Mouse (Mus musculus): ENCODE results near the gene Inpp5d. TPM values are rescaled to one million over a fixed set of nuclear protein-coding genes. Genes with fewer than 3 reads are reported as not detected.

The Inpp5d gene
- polyA plus RNA-seq, 1 experiment from 2014 or later, result 6.2 TPM

DNA sequence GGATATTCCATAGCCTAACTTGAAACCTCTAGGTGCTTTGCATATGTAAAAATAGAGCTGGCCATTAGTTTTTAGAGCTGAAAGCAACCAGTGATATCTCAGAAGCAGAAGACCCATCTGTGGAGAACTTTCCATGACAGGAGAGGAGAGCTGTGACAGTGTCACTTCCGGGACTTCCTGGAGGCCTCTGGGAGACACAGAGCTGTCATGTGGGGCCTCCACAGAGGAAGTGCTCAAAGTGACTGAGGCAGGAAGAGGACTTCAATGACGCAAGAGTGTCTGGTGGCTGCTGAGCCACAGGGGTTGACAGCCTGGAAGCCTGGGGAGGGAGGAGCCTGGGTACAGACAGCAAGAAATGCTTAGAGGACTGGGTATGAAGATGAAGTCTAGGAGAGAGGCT is 6.2 kb downstream of the Inpp5d start:
- peaks cover 15% of the 10 kb centered on the region for H3K4me1 ChIP-seq (replicated peaks)
- no peaks in the 10 kb centered on the region for H3K36me3 ChIP-seq
- 60% methylated on average over 2 of the region's 2 CpGs for WGBS
- no peaks in the 10 kb centered on the region for H3K27me3 ChIP-seq (ENCODE audit: insufficient read depth, poor library complexity, severe bottlenecking)
- no peaks in the 10 kb centered on the region for H3K9me3 ChIP-seq
- H3K27ac ChIP-seq, result no peak overlapping the region
- DNase-seq (ENCODE audit: low spot score), result no peak
- no peak overlapping the region for H3K4me3 ChIP-seq

DNA sequence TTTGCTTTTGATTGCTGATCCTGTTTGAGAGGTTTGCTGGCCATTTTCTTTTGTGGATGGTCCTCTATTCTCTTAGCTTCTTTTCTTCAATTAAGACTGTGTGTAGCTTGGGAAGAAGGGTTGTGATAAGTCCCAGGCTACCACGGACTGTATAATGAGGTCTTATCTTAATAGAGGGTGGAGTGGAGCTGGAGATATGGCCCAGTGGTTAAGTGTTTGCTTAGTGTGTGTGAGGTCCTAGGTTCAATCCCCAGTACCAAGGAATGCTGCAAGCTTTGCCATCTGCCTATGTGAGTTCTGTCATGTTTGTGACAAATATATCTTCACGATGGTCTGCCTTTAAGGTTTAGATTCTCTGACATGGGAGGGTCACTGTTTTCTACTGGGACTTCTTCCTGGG is 8.0 kb downstream of the Inpp5d start:
- 81% methylated on average over 2 of the region's 2 CpGs for WGBS
- H3K4me1 ChIP-seq (replicated peaks), result peaks cover 12% of the 10 kb centered on the region
- H3K27me3 ChIP-seq (ENCODE audit: insufficient read depth, poor library complexity, severe bottlenecking), result no peaks in the 10 kb centered on the region
- no peak overlapping the region for H3K4me3 ChIP-seq
- H3K36me3 ChIP-seq, result no peaks in the 10 kb centered on the region
- DNase-seq (ENCODE audit: low spot score), result no peak
- no peak overlapping the region for H3K27ac ChIP-seq
- H3K9me3 ChIP-seq, result no peaks in the 10 kb centered on the region

- Histone ChIP-seq H3K36me3 (no peaks in the 10 kb centered on the region), H3K4me1 (replicated peaks) (peaks cover 9% of the 10 kb centered on the region), H3K4me3 (no peak overlapping the region), H3K27me3 (ENCODE audit: insufficient read depth, poor library complexity, severe bottlenecking) (no peaks in the 10 kb centered on the region), H3K9me3 (no peaks in the 10 kb centered on the region), H3K27ac (no peak overlapping the region)
- DNase-seq (ENCODE audit: low spot score), result no peak
- 84% methylated on average over 10 of the region's 10 CpGs for WGBS
Measured at GRCm38 (mm10) chr1:87631584-87631983, 11.5 kb downstream of the Inpp5d start.

GRCm38 (mm10) chr1:87632163-87632562 is 12.1 kb downstream of the Inpp5d start:
- 84% methylated on average over 6 of the region's 6 CpGs for WGBS
- H3K36me3 ChIP-seq, result no peaks in the 10 kb centered on the region
- no peak overlapping the region for H3K4me3 ChIP-seq
- peaks cover 12% of the 10 kb centered on the region for H3K4me1 ChIP-seq (replicated peaks)
- no peak overlapping the region for H3K27ac ChIP-seq
- no peaks in the 10 kb centered on the region for H3K27me3 ChIP-seq (ENCODE audit: insufficient read depth, poor library complexity, severe bottlenecking)
- DNase-seq (ENCODE audit: low spot score), result no peak
- H3K9me3 ChIP-seq, result no peaks in the 10 kb centered on the region

DNA sequence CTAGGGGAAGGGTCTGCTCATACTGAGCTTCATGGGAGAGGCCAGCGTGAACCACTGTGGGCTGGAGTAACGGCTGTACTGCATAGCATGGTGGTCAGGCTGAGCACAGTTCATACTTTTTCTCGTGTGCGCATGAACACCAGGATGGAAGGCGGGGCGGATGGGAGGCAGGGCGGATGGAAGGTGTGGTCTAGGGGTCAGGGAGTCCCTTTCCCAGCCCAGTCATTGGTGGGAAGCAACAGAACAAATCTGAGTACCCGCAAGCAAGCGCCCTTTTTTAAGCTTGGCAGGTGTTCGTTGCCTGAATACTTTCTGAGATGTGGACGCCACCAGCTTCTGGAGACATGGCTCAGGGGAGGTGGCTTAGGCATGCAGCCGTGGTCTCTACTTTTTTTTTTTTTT is 16.6 kb downstream of the Inpp5d start:
- 0 out of 2 replicates have a peak overlapping the region, but pooled peaks have one; percentile 45 for H3K27ac ChIP-seq
- H3K9me3 ChIP-seq, result no peaks in the 10 kb centered on the region
- no peak for DNase-seq (ENCODE audit: low spot score)
- no peak overlapping the region for H3K4me3 ChIP-seq
- H3K27me3 ChIP-seq (ENCODE audit: insufficient read depth, poor library complexity, severe bottlenecking), result no peaks in the 10 kb centered on the region
- 86% methylated on average over 12 of the region's 12 CpGs for WGBS
- no peaks in the 10 kb centered on the region for H3K36me3 ChIP-seq
- peaks cover 20% of the 10 kb centered on the region for H3K4me1 ChIP-seq (replicated peaks)

DNA sequence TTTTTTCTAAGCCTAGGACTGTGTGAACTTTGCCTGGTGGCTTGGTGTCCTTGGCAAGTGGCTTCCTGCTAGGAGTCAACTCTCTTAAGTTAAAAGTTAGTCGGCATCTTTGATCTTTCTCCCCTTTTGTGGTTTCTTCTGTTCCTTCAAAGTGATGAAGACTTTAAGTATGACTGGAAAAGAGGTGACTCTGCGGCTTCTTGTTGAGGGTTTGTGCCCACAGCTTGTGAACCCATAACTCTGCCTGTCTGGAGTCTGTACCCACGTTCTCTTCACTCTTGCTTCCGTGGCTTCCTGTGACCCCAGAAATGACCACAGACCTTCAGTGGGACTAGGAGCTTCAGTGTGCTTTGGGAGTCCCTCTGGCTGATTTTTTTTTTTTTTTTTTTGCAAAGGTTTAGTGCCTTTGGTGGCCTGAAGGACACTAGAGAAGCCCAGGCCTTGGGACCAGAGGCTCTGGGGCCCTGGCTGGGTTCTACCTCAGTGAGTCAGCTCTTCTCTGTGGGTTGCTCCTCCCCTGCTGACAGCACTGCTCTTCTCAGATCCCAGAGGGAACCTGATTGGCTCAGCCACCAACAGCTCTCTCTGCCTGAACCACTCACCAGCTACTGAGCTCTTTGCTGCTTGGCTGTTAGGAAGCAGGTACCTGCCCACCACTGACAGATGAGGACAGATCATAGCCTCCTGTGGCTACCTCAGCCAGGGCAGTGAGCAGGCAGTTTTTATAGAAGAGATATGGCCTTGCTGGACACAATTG is 17.2 kb downstream of the Inpp5d start:
- Histone ChIP-seq H3K4me1 (replicated peaks) (peaks cover 20% of the 10 kb centered on the region), H3K36me3 (no peaks in the 10 kb centered on the region), H3K27me3 (ENCODE audit: insufficient read depth, poor library complexity, severe bottlenecking) (no peaks in the 10 kb centered on the region), H3K4me3 (no peak overlapping the region), H3K27ac (no peak overlapping the region), H3K9me3 (no peaks in the 10 kb centered on the region)
- WGBS, result 84% methylated on average over 4 of the region's 4 CpGs
- DNase-seq (ENCODE audit: low spot score), result no peak

DNA sequence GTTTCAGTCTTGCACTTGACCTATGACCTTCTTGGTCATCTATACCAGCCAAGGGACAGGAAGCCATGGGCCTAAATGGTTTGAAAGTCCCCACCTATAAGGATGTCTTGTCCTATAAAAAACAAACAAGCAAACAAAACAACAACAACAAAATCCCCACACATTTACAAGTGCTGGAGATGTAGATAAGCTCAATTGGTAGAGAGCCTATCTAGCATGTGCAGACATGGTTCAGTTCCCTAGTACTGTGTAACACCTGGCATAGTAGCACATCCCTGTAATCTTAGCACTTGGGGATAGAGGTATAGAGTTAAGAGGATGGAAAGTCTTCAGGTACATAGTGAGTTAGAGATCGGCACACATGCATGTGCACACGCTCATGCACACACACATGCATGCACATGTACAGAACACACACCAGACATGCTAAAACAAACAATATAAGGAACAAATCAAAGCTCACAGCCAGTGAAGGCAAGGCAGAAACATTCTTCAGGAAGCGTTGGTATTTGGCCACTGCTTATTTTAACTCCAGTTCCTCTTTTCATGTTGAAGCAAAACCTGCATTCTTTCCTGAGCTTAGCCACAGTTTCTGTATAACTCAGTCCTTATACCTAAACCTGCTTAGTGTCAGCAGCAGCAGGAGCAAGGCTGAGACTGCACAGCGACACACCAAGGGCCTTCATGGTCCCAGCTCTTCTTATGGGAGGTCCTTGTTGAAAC is 17.9 kb downstream of the Inpp5d start:
- DNase-seq (ENCODE audit: low spot score), result no peak
- no peak overlapping the region for H3K4me3 ChIP-seq
- WGBS, result 87% methylated on average over 4 of the region's 4 CpGs
- no peaks in the 10 kb centered on the region for H3K36me3 ChIP-seq
- H3K27ac ChIP-seq, result no peak overlapping the region
- peaks cover 20% of the 10 kb centered on the region for H3K4me1 ChIP-seq (replicated peaks)
- H3K27me3 ChIP-seq (ENCODE audit: insufficient read depth, poor library complexity, severe bottlenecking), result no peaks in the 10 kb centered on the region
- H3K9me3 ChIP-seq, result no peaks in the 10 kb centered on the region

- no peak overlapping the region for H3K4me3 ChIP-seq
- no peak for DNase-seq (ENCODE audit: low spot score)
- no peaks in the 10 kb centered on the region for H3K36me3 ChIP-seq
- 87% methylated on average over 8 of the region's 8 CpGs for WGBS
- H3K9me3 ChIP-seq, result no peaks in the 10 kb centered on the region
- H3K27me3 ChIP-seq (ENCODE audit: insufficient read depth, poor library complexity, severe bottlenecking), result no peaks in the 10 kb centered on the region
- peaks cover 20% of the 10 kb centered on the region for H3K4me1 ChIP-seq (replicated peaks)
- peak overlapping the region; percentile 56 for H3K27ac ChIP-seq
Measured at GRCm38 (mm10) chr1:87639724-87640123, 19.6 kb downstream of the Inpp5d start.

DNA sequence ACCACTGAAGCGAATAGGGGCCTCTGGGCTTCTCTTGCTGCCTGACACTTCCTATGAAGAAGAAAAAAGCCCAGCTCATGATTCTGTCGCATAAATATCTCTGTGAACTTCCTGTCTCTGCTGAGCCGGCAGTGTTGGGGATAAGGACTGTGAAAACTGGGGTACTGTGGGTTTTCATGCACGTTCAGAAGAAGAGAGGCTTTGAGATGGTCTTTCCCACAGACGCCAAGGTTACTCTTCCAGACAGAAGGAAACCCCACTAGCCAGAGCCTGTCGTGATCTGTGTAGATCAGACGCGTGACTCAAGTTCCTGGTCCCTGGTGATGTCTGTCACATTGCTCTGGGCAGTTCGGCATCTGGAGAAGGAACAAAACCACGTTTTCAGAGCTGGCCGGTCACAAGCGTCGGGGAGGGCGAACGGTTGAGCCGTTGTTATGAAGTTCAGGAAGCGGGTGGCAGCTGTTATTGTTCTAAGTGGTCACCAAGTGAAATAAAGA is 20.1 kb downstream of the Inpp5d start:
- H3K36me3 ChIP-seq, result no peaks in the 10 kb centered on the region
- 77% methylated on average over 17 of the region's 17 CpGs for WGBS
- H3K4me1 ChIP-seq (replicated peaks), result peaks cover 20% of the 10 kb centered on the region
- no peak overlapping the region for H3K4me3 ChIP-seq
- H3K27me3 ChIP-seq (ENCODE audit: insufficient read depth, poor library complexity, severe bottlenecking), result no peaks in the 10 kb centered on the region
- no peaks in the 10 kb centered on the region for H3K9me3 ChIP-seq
- DNase-seq (ENCODE audit: low spot score), result no peak
- peak overlapping the region; percentile 56 for H3K27ac ChIP-seq

DNA sequence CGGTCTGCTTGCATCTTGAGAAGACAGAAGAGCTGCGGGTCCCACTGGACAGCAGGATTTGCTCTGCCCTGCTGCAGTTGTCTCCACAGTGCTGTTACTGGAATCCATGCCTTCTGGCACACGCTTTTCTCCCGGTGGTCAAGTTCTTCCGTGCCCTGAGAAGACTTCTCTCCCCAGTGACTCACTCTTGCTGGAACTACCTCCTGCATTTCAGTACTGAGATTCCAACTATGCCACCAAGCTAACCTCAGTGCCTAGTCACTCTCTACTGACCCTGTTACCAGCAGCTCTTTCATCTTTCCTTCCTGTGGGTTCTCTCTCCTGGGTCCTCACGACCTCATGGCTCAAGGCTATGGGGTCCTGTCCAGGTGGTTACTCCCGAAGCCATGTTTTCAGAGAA is 22.9 kb downstream of the Inpp5d start:
- Histone ChIP-seq H3K27ac (no peak overlapping the region), H3K4me3 (no peak overlapping the region), H3K9me3 (no peaks in the 10 kb centered on the region), H3K4me1 (replicated peaks) (peaks cover 3% of the 10 kb centered on the region; the same call in 1 of the 2 replicates), H3K27me3 (ENCODE audit: insufficient read depth, poor library complexity, severe bottlenecking) (no peaks in the 10 kb centered on the region), H3K36me3 (no peaks in the 10 kb centered on the region)
- DNase-seq (ENCODE audit: low spot score), result no peak
- WGBS, result 91% methylated on average over 7 of the region's 7 CpGs

GRCm38 (mm10) chr1:87645041-87645440 is 24.9 kb downstream of the Inpp5d start:
- Histone ChIP-seq H3K9me3 (no peaks in the 10 kb centered on the region), H3K36me3 (no peaks in the 10 kb centered on the region), H3K4me1 (replicated peaks) (no peaks in the 10 kb centered on the region; the same call in 1 of the 2 replicates), H3K27me3 (ENCODE audit: insufficient read depth, poor library complexity, severe bottlenecking) (no peaks in the 10 kb centered on the region), H3K4me3 (no peak overlapping the region), H3K27ac (no peak overlapping the region)
- WGBS, result 76% methylated on average over 7 of the region's 7 CpGs
- DNase-seq (ENCODE audit: low spot score), result no peak

DNA sequence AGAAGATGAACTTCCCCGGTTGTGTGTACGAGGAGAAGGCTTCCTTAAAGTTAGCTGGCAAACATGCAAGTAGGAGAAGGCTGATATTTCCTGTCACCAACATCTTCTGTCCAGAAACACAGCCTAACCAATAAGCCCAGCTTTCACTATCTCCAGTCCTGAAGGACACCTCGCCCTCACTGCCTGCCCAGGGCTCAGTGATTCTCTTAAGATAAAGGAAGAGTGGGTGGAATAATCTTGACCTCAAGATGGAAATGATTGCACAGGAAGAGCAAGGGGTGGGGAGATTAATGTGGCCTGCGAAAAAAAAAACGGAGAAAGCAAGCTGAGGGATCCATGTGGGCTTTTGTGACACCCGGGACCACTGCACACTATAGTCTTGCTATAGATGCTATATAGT is 25.6 kb downstream of the Inpp5d start:
- no peak overlapping the region for H3K27ac ChIP-seq
- H3K36me3 ChIP-seq, result no peaks in the 10 kb centered on the region
- H3K27me3 ChIP-seq (ENCODE audit: insufficient read depth, poor library complexity, severe bottlenecking), result no peaks in the 10 kb centered on the region
- 89% methylated on average over 6 of the region's 6 CpGs for WGBS
- DNase-seq (ENCODE audit: low spot score), result no peak
- no peaks in the 10 kb centered on the region for H3K9me3 ChIP-seq
- H3K4me1 ChIP-seq (replicated peaks), result no peaks in the 10 kb centered on the region
- no peak overlapping the region for H3K4me3 ChIP-seq

DNA sequence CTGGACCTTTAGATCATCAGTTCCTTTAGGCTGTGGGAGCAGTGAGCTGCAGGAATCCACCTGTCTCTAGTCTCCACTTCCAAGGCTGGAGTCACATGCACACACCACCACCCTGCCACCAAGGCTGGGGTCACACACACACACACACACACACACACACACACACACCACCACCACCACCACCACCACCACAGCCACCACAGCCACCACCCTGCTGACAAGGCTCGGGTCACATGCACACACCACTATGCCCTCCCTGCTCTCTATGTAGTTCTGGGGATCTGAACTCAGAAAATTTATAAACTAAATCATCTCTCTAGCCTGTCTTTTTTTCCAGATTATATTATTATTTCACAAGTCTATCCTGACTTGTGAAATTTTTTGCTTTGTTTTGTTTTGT is 27.7 kb downstream of the Inpp5d start:
- H3K4me1 ChIP-seq (replicated peaks), result no peaks in the 10 kb centered on the region
- WGBS, result 80% methylated on average over 1 of the region's 1 CpGs
- no peaks in the 10 kb centered on the region for H3K27me3 ChIP-seq (ENCODE audit: insufficient read depth, poor library complexity, severe bottlenecking)
- H3K27ac ChIP-seq, result no peak overlapping the region
- H3K9me3 ChIP-seq, result no peaks in the 10 kb centered on the region
- no peak overlapping the region for H3K4me3 ChIP-seq
- H3K36me3 ChIP-seq, result no peaks in the 10 kb centered on the region
- DNase-seq (ENCODE audit: low spot score), result no peak

All from hindbrain, embryonic 10.5 days (tissue).